Mouse (Mus musculus) C2C12 (cell line): Measurements from ENCODE around the gene St6gal1.

ENCODE experiments used
- CEBPB ChIP-seq: IDR thresholded peaks from one replicate; pipeline ENCODE4 v1.6.1; 2011; ENCODE audit warnings: low read depth, mild to moderate bottlenecking, control low read depth, moderate library complexity
- CTCF ChIP-seq: IDR thresholded peaks from one replicate; pipeline ENCODE4 v1.5.1; 2011; ENCODE audit not compliant: control insufficient read depth, insufficient read depth, insufficient read length
- MAX ChIP-seq: IDR thresholded peaks from one replicate; pipeline ENCODE4 v1.6.1; 2011; ENCODE audit warnings: mild to moderate bottlenecking, control low read depth
- MYOD1 ChIP-seq: IDR thresholded peaks from one replicate; pipeline ENCODE4 v1.6.1; 2011; ENCODE audit warnings: low read depth; ENCODE audit not compliant: control insufficient read depth, insufficient read length
- MYOG ChIP-seq: IDR thresholded peaks from one replicate; pipeline ENCODE4 v1.6.1; 2011; ENCODE audit not compliant: control insufficient read depth, insufficient read length; ENCODE audit errors: extremely low read depth
- USF1 ChIP-seq: IDR thresholded peaks from one replicate; pipeline ENCODE4 v1.6.1; 2011; ENCODE audit warnings: low read depth, mild to moderate bottlenecking, control low read depth, moderate library complexity

- TF ChIP-seq CTCF, result no peak
- TF ChIP-seq CEBPB, result no peak
- TF ChIP-seq MYOG, result no peak
- TF ChIP-seq MYOD1, result peak; percentile 76
- TF ChIP-seq USF1, result no peak
- no peak for TF ChIP-seq MAX
Observed at GRCm38 (mm10) chr16:23269984-23270912, 45.7 kb downstream of the St6gal1 start.
